Mouse (Mus musculus): ENCODE data around the gene Espnl.

Espnl gene

GRCm38 (mm10) chr1:91390369-91390768, 68.5 kb downstream of the Espnl start:
- no peak for DNase-seq

DNA sequence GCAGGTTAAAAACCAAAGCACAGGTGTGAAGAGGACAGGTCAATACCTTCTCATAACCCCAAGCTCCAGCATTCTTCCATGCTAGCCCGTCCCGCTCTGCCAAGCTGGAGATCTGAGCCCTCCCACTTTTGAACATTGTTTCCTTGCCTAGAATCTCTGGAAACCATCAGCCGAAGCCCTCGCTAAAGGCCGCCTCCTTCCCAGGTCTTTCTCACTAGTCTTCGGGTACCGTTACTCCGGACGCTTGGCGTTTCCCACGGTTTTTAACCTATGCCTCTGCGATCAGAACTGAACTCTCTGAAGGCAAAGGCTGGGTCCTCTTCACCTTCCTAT, 76.0 kb downstream of the Espnl start:
- peak; percentile 25 for DNase-seq

All from right cerebral cortex, postnatal 25 days (tissue).